Mouse (Mus musculus): Measurements from ENCODE around the gene Kcp. TPM values are rescaled to one million over a fixed set of nuclear protein-coding genes. Genes with fewer than 3 reads are reported as not detected.

Kcp gene
- polyA plus RNA-seq, 1 experiment: 3.0 TPM

GRCm38 (mm10) chr6:29496270-29496669 lies 11.5 kb downstream of the Kcp start:
- no peaks in the 10 kb centered on the region for H3K4me1 ChIP-seq (replicated peaks; ENCODE audit: control insufficient read depth, insufficient read depth, low read length)
- WGBS: 25% methylated on average over 25 of the region's 25 CpGs
- TF ChIP-seq POLR2A (IDR thresholded peaks at IDR 0.05; ENCODE audit: control insufficient read depth, extremely low read depth, insufficient read depth, low read length, poor library complexity): no peak
- no peak for TF ChIP-seq CTCF (IDR thresholded peaks at IDR 0.05; ENCODE audit: borderline replicate concordance, control insufficient read depth, extremely low read depth, insufficient read depth, low read length, poor library complexity)

GRCm38 (mm10) chr6:29494101-29494500 lies 13.7 kb downstream of the Kcp start:
- no peaks in the 10 kb centered on the region; the same call in 1 of the 2 replicates for H3K27me3 ChIP-seq (ENCODE audit: control insufficient read depth, insufficient read depth, low read length)
- no peak overlapping the region for H3K27ac ChIP-seq (ENCODE audit: control insufficient read depth, insufficient read depth, low read length)
- H3K4me3 ChIP-seq (ENCODE audit: control insufficient read depth, insufficient read depth, low read length): no peak overlapping the region
- no peaks in the 10 kb centered on the region for H3K4me1 ChIP-seq (replicated peaks; ENCODE audit: control insufficient read depth, insufficient read depth, low read length)
- WGBS: 89% methylated on average over 4 of the region's 4 CpGs
- TF ChIP-seq CTCF (IDR thresholded peaks at IDR 0.05; ENCODE audit: borderline replicate concordance, control insufficient read depth, extremely low read depth, insufficient read depth, low read length, poor library complexity) (no peak), POLR2A (IDR thresholded peaks at IDR 0.05; ENCODE audit: control insufficient read depth, extremely low read depth, insufficient read depth, low read length, poor library complexity) (no peak)
- H3K36me3 ChIP-seq (ENCODE audit: control insufficient read depth, insufficient read depth, low read length): no peaks in the 10 kb centered on the region
- no peak for DNase-seq

More at GRCm38 (mm10) chr6:29496270-29496669, 11.5 kb downstream of the Kcp start:
- DNase-seq: no peak
- Histone ChIP-seq H3K4me3 (ENCODE audit: control insufficient read depth, insufficient read depth, low read length) (no peak overlapping the region), H3K36me3 (ENCODE audit: control insufficient read depth, insufficient read depth, low read length) (no peaks in the 10 kb centered on the region), H3K27ac (ENCODE audit: control insufficient read depth, insufficient read depth, low read length) (no peak overlapping the region), H3K27me3 (ENCODE audit: control insufficient read depth, insufficient read depth, low read length) (no peaks in the 10 kb centered on the region; the same call in 1 of the 2 replicates)

- no peak overlapping the region for H3K4me3 ChIP-seq (ENCODE audit: control insufficient read depth, insufficient read depth, low read length)
- H3K4me1 ChIP-seq (replicated peaks; ENCODE audit: control insufficient read depth, insufficient read depth, low read length): peaks cover 3% of the 10 kb centered on the region; the same call in 1 of the 2 replicates
- H3K27me3 ChIP-seq (ENCODE audit: control insufficient read depth, insufficient read depth, low read length): no peaks in the 10 kb centered on the region; the same call in 1 of the 2 replicates
- TF ChIP-seq CTCF (IDR thresholded peaks at IDR 0.05; ENCODE audit: borderline replicate concordance, control insufficient read depth, extremely low read depth, insufficient read depth, low read length, poor library complexity) (no peak), POLR2A (IDR thresholded peaks at IDR 0.05; ENCODE audit: control insufficient read depth, extremely low read depth, insufficient read depth, low read length, poor library complexity) (no peak)
- no peaks in the 10 kb centered on the region for H3K36me3 ChIP-seq (ENCODE audit: control insufficient read depth, insufficient read depth, low read length)
- no peak for DNase-seq
- H3K27ac ChIP-seq (ENCODE audit: control insufficient read depth, insufficient read depth, low read length): no peak overlapping the region
- 45% methylated on average over 2 of the region's 2 CpGs for WGBS
These were observed 21.8 kb downstream of the Kcp start for GRCm38 (mm10) chr6:29485951-29486350.

GRCm38 (mm10) chr6:29484716-29485559 lies 22.8 kb downstream of the Kcp start:
- Histone ChIP-seq H3K4me3 (ENCODE audit: control insufficient read depth, insufficient read depth, low read length) (0 out of 2 replicates have a peak overlapping the region, but pooled peaks have one; percentile 12), H3K27ac (ENCODE audit: control insufficient read depth, insufficient read depth, low read length) (no peak overlapping the region), H3K4me1 (replicated peaks; ENCODE audit: control insufficient read depth, insufficient read depth, low read length) (peaks cover 3% of the 10 kb centered on the region; the same call in 1 of the 2 replicates), H3K36me3 (ENCODE audit: control insufficient read depth, insufficient read depth, low read length) (no peaks in the 10 kb centered on the region), H3K27me3 (ENCODE audit: control insufficient read depth, insufficient read depth, low read length) (no peaks in the 10 kb centered on the region; the same call in 1 of the 2 replicates)
- peak; percentile 83 for DNase-seq
- peak; percentile 92 for TF ChIP-seq CTCF (IDR thresholded peaks at IDR 0.05; ENCODE audit: borderline replicate concordance, control insufficient read depth, extremely low read depth, insufficient read depth, low read length, poor library complexity)
- TF ChIP-seq POLR2A (IDR thresholded peaks at IDR 0.05; ENCODE audit: control insufficient read depth, extremely low read depth, insufficient read depth, low read length, poor library complexity): no peak
- WGBS: 11% methylated on average over 26 of the region's 26 CpGs

GRCm38 (mm10) chr6:29482691-29483090 lies 25.1 kb downstream of the Kcp start:
- Histone ChIP-seq H3K27me3 (ENCODE audit: control insufficient read depth, insufficient read depth, low read length) (no peaks in the 10 kb centered on the region; the same call in 1 of the 2 replicates), H3K4me1 (replicated peaks; ENCODE audit: control insufficient read depth, insufficient read depth, low read length) (peaks cover 3% of the 10 kb centered on the region; the same call in 1 of the 2 replicates), H3K4me3 (ENCODE audit: control insufficient read depth, insufficient read depth, low read length) (no peak overlapping the region), H3K36me3 (ENCODE audit: control insufficient read depth, insufficient read depth, low read length) (no peaks in the 10 kb centered on the region), H3K27ac (ENCODE audit: control insufficient read depth, insufficient read depth, low read length) (no peak overlapping the region)
- DNase-seq: no peak
- WGBS: 94% methylated on average over 13 of the region's 13 CpGs
- no peak for TF ChIP-seq CTCF (IDR thresholded peaks at IDR 0.05; ENCODE audit: borderline replicate concordance, control insufficient read depth, extremely low read depth, insufficient read depth, low read length, poor library complexity)
- TF ChIP-seq POLR2A (IDR thresholded peaks at IDR 0.05; ENCODE audit: control insufficient read depth, extremely low read depth, insufficient read depth, low read length, poor library complexity): no peak

GRCm38 (mm10) chr6:29474736-29475135 lies 33.0 kb downstream of the Kcp start:
- DNase-seq: no peak

More at GRCm38 (mm10) chr6:29474736-29475135, 33.0 kb downstream of the Kcp start:
- TF ChIP-seq POLR2A (IDR thresholded peaks at IDR 0.05; ENCODE audit: control insufficient read depth, extremely low read depth, insufficient read depth, low read length, poor library complexity): no peak
- no peak for TF ChIP-seq CTCF (IDR thresholded peaks at IDR 0.05; ENCODE audit: borderline replicate concordance, control insufficient read depth, extremely low read depth, insufficient read depth, low read length, poor library complexity)
- 95% methylated on average over 2 of the region's 2 CpGs for WGBS
- Histone ChIP-seq H3K4me1 (replicated peaks; ENCODE audit: control insufficient read depth, insufficient read depth, low read length) (peaks cover 15% of the 10 kb centered on the region), H3K27me3 (ENCODE audit: control insufficient read depth, insufficient read depth, low read length) (no peaks in the 10 kb centered on the region), H3K36me3 (ENCODE audit: control insufficient read depth, insufficient read depth, low read length) (no peaks in the 10 kb centered on the region; the same call in 1 of the 2 replicates), H3K27ac (ENCODE audit: control insufficient read depth, insufficient read depth, low read length) (no peak overlapping the region), H3K4me3 (ENCODE audit: control insufficient read depth, insufficient read depth, low read length) (no peak overlapping the region)

All from thymus, adult 2 months (tissue).